Mouse (Mus musculus) neural tube, embryonic 10.5 days (tissue): ENCODE data around the gene Lgals9.

ENCODE experiments used
- DNase-seq: peaks from one replicate; pipeline ENCODE4 v3.0.0-alpha.2; 2017; ENCODE audit warnings: low spot score; ENCODE audit errors: extremely low spot score

Lgals9 gene

GRCm38 (mm10) chr11:78976731-78977510, 7.8 kb downstream of the Lgals9 start:
- no peak for DNase-seq

GRCm38 (mm10) chr11:78973381-78974150, 11.2 kb downstream of the Lgals9 start:
- peak; percentile 19 for DNase-seq

- peak; percentile 30 for DNase-seq
Observed at GRCm38 (mm10) chr11:78972811-78973351, 11.9 kb downstream of the Lgals9 start.

GRCm38 (mm10) chr11:78972328-78972727, 12.4 kb downstream of the Lgals9 start:
- no peak for DNase-seq

- no peak for DNase-seq
Observed at GRCm38 (mm10) chr11:78971746-78972145, 13.0 kb downstream of the Lgals9 start.

GRCm38 (mm10) chr11:78971096-78971495, 13.7 kb downstream of the Lgals9 start:
- DNase-seq = no peak

GRCm38 (mm10) chr11:78968121-78968520, 16.6 kb downstream of the Lgals9 start:
- DNase-seq = no peak

- peak; percentile 29 for DNase-seq
Observed at GRCm38 (mm10) chr11:78967371-78967770, 17.4 kb downstream of the Lgals9 start.

GRCm38 (mm10) chr11:78961221-78961620, 23.5 kb downstream of the Lgals9 start:
- no peak for DNase-seq

GRCm38 (mm10) chr11:78959841-78960520, 24.8 kb downstream of the Lgals9 start:
- DNase-seq = no peak

GRCm38 (mm10) chr11:78959367-78959766, 25.4 kb downstream of the Lgals9 start:
- no peak for DNase-seq

GRCm38 (mm10) chr11:78956260-78956659, 28.5 kb downstream of the Lgals9 start:
- DNase-seq = peak; percentile 81

GRCm38 (mm10) chr11:78952467-78952866, 32.3 kb downstream of the Lgals9 start:
- DNase-seq = peak; percentile 57

- DNase-seq = no peak
Observed at GRCm38 (mm10) chr11:78950365-78950764, 34.4 kb downstream of the Lgals9 start.

- DNase-seq = no peak
Observed at GRCm38 (mm10) chr11:78943083-78943482, 41.7 kb downstream of the Lgals9 start.

- DNase-seq = no peak
Observed at GRCm38 (mm10) chr11:78935178-78935577, 49.6 kb downstream of the Lgals9 start.

GRCm38 (mm10) chr11:78934727-78935126, 50.0 kb downstream of the Lgals9 start:
- DNase-seq = no peak

- no peak for DNase-seq
Observed at GRCm38 (mm10) chr11:78934307-78934706, 50.4 kb downstream of the Lgals9 start.

GRCm38 (mm10) chr11:78929345-78929744, 55.4 kb downstream of the Lgals9 start:
- no peak for DNase-seq

GRCm38 (mm10) chr11:78924916-78925315, 59.8 kb downstream of the Lgals9 start:
- peak; percentile 59 for DNase-seq

GRCm38 (mm10) chr11:78924111-78924510, 60.6 kb downstream of the Lgals9 start:
- DNase-seq = peak; percentile 36
